Mouse (Mus musculus): ENCODE data around the gene Svbp. TPM values are rescaled to one million over a fixed set of nuclear protein-coding genes. Genes with fewer than 3 reads are reported as not detected.

Gene Svbp
- total RNA-seq (2015) (37.3 and 44.8 TPM in 2 replicates), total RNA-seq (2017) (17.3 and 43.0 TPM in 2 replicates)

- ATAC-seq (replicated peaks; ENCODE audit: poor library complexity), result peak; percentile 75
These were observed at the start of gene Svbp for GRCm38 (mm10) chr4:119194909-119195581. Svbp (plus strand) TSS chr4:119195306.

GRCm38 (mm10) chr4:119146816-119147215, 48.3 kb upstream of the Svbp start:
- ATAC-seq (replicated peaks; ENCODE audit: poor library complexity), result no peak

- no peak for ATAC-seq (replicated peaks; ENCODE audit: poor library complexity)
These were observed 47.8 kb upstream of the Svbp start for GRCm38 (mm10) chr4:119147347-119147746.

GRCm38 (mm10) chr4:119148741-119149140, 46.4 kb upstream of the Svbp start:
- ATAC-seq (replicated peaks; ENCODE audit: poor library complexity), result no peak

- ATAC-seq (replicated peaks; ENCODE audit: poor library complexity), result peak; percentile 80
These were observed 37.9 kb upstream of the Svbp start for GRCm38 (mm10) chr4:119157186-119157585.

- no peak for ATAC-seq (replicated peaks; ENCODE audit: poor library complexity)
These were observed 37.2 kb upstream of the Svbp start for GRCm38 (mm10) chr4:119157891-119158290.

- no peak for ATAC-seq (replicated peaks; ENCODE audit: poor library complexity)
These were observed 33.7 kb upstream of the Svbp start for GRCm38 (mm10) chr4:119161358-119161757.

GRCm38 (mm10) chr4:119162990-119163389, 32.1 kb upstream of the Svbp start:
- peak; percentile 33; the same call in 1 of the 2 replicates for ATAC-seq (replicated peaks; ENCODE audit: poor library complexity)

- ATAC-seq (replicated peaks; ENCODE audit: poor library complexity), result no peak
These were observed 29.2 kb upstream of the Svbp start for GRCm38 (mm10) chr4:119165916-119166315.

- ATAC-seq (replicated peaks; ENCODE audit: poor library complexity), result no peak
These were observed 28.0 kb upstream of the Svbp start for GRCm38 (mm10) chr4:119167068-119167467.

GRCm38 (mm10) chr4:119167663-119168062, 27.4 kb upstream of the Svbp start:
- peak; percentile 96 for ATAC-seq (replicated peaks; ENCODE audit: poor library complexity)

GRCm38 (mm10) chr4:119172919-119173650, 22.0 kb upstream of the Svbp start:
- no peak for ATAC-seq (replicated peaks; ENCODE audit: poor library complexity)

- peak; percentile 98 for ATAC-seq (replicated peaks; ENCODE audit: poor library complexity)
These were observed 21.2 kb upstream of the Svbp start, which contains the start of gene Zfp691 for GRCm38 (mm10) chr4:119173851-119174453. Zfp691 (minus strand) TSS chr4:119174195.

GRCm38 (mm10) chr4:119177702-119178101, 17.4 kb upstream of the Svbp start:
- ATAC-seq (replicated peaks; ENCODE audit: poor library complexity), result no peak

- ATAC-seq (replicated peaks; ENCODE audit: poor library complexity), result no peak
These were observed 16.8 kb upstream of the Svbp start for GRCm38 (mm10) chr4:119178331-119178730.

GRCm38 (mm10) chr4:119180133-119180707, 14.9 kb upstream of the Svbp start:
- no peak for ATAC-seq (replicated peaks; ENCODE audit: poor library complexity)

- peak; percentile 57 for ATAC-seq (replicated peaks; ENCODE audit: poor library complexity)
These were observed 13.7 kb upstream of the Svbp start for GRCm38 (mm10) chr4:119181456-119181855.

GRCm38 (mm10) chr4:119183525-119183924, 11.6 kb upstream of the Svbp start:
- no peak for ATAC-seq (replicated peaks; ENCODE audit: poor library complexity)

- no peak for ATAC-seq (replicated peaks; ENCODE audit: poor library complexity)
These were observed 9.3 kb upstream of the Svbp start for GRCm38 (mm10) chr4:119185771-119186170.

GRCm38 (mm10) chr4:119188060-119188785, 6.9 kb upstream of the Svbp start:
- ATAC-seq (replicated peaks; ENCODE audit: poor library complexity), result peak; percentile 53

- ATAC-seq (replicated peaks; ENCODE audit: poor library complexity), result no peak
These were observed 5.7 kb upstream of the Svbp start for GRCm38 (mm10) chr4:119189392-119189791.

All from megakaryocyte progenitor cell, adult 5-6 weeks (primary cell).